Mouse (Mus musculus) liver, embryonic 16.5 days (tissue): ENCODE data around the gene Hoxb2. TPM values are rescaled to one million over a fixed set of nuclear protein-coding genes. Genes with fewer than 3 reads are reported as not detected.
A peak's percentile ranks its signal among the peaks of the same experiment; 100 is the strongest.

Experiments
- ATAC-seq: fragments of 200-750 bp; cut with Nextera tagmentation; 2 replicates; pipeline ENCODE4 v1.8.0; 2017; ENCODE audit warnings: low read depth, mild to moderate bottlenecking, moderate number of reproducible peaks, moderate library complexity
- H3K27ac ChIP-seq: fragments of 300-500 bp; sonication (generic); 2 replicates; pipeline ENCODE4 v1.5.1; 2014; ENCODE audit warnings: mild to moderate bottlenecking, low read length
- H3K27me3 ChIP-seq: fragments of 300-500 bp; sonication (generic); 2 replicates; pipeline ENCODE4 v1.6.1; 2014; ENCODE audit warnings: low read depth, low read length, mixed read lengths; ENCODE audit not compliant: control insufficient read depth, insufficient read depth
- H3K36me3 ChIP-seq: fragments of 300-500 bp; sonication (generic); 2 replicates; pipeline ENCODE4 v1.6.1; 2014; ENCODE audit warnings: mild to moderate bottlenecking; ENCODE audit not compliant: control insufficient read depth, insufficient read depth
- H3K4me1 ChIP-seq: fragments of 300-500 bp; sonication (generic); 2 replicates; pipeline ENCODE4 v1.6.1; 2014; ENCODE audit warnings: low read depth, low read length, mixed read lengths; ENCODE audit not compliant: control insufficient read depth
- H3K4me2 ChIP-seq: fragments of 300-500 bp; sonication (generic); 2 replicates; pipeline ENCODE4 v1.6.1; 2014; ENCODE audit warnings: low read depth, low read length, mixed read lengths
- H3K4me3 ChIP-seq: fragments of 300-500 bp; sonication (generic); 2 replicates; pipeline ENCODE4 v1.5.1; 2014; ENCODE audit warnings: low read depth, mild to moderate bottlenecking, low read length
- H3K9ac ChIP-seq: fragments of 300-500 bp; sonication (generic); 2 replicates; pipeline ENCODE4 v1.6.1; 2014; ENCODE audit warnings: low read depth, low read length
- H3K9me3 ChIP-seq: fragments of 300-500 bp; sonication (generic); replicated peaks from 2 replicates; pipeline ENCODE4 v1.6.1; 2016; ENCODE audit warnings: low read length; ENCODE audit not compliant: control insufficient read depth
- WGBS: fragments of 180-500 bp; shearing (Covaris S2); extraction: QIAGEN DNeasy Blood & Tissue Kit; methylation state at CpG from one replicate; pipeline ENCODE4 v1.1.7; 2014; ENCODE audit not compliant: insufficient replicate concordance; 5-methylcytosine and 5-hydroxymethylcytosine counted together
- polyA plus RNA-seq: library from polyadenylated mRNA; unstranded; fragments of >200 nt; fragmentation: Nextera tagmentation; extraction: Ambion mirVana; gene quantifications from 2 replicates; pipeline ENCODE4 v1.2.1, GENCODE M21; 2015

The Hoxb2 gene
- polyA plus RNA-seq, 1 experiment from 2014 or later: 0.90 TPM

DNA sequence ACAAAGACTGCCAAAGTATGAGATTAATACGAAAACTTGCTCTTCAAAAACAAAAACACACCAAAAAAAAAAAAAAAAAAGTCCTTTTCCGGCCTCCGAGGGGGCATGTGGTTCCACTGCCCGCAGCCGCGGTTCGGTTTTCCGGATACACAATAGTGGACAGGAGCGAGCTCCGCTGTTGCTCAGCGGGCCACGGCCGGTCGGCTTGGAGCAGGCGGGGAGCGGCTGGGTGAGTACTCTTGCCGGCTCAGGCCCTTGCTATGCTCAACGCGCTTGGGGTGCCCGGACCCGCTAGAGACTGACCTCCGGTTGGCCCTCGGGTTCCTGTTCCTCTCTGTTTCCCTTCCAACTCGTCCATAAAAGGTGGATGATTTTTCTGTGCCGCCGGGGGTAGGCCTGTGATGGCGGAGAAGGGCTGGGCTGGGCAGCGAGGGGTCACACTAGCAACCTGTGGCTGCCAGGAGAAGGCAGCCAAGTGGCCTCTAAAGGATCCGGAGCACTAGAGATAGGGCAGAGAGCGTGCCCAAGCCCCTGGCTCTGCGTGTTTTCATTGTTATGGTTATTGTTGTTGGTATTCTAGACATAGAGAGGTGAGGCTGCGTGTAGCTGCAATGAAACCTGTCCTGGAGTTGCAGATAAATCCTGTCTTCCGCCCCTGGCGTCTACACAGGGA, 35.5 kb upstream of the Hoxb2 start:
- 3% methylated on average over 34 of the region's 34 CpGs for WGBS
- Histone ChIP-seq H3K4me2 (peak overlapping the region; percentile 23), H3K27ac (peak overlapping the region; percentile 22; the same call in 1 of the 2 replicates), H3K9me3 (no peaks in the 10 kb centered on the region), H3K27me3 (peaks cover 98% of the 10 kb centered on the region), H3K4me1 (no peaks in the 10 kb centered on the region), H3K9ac (no peak overlapping the region), H3K36me3 (no peaks in the 10 kb centered on the region), H3K4me3 (peak overlapping the region; percentile 26)
- no peak for ATAC-seq

DNA sequence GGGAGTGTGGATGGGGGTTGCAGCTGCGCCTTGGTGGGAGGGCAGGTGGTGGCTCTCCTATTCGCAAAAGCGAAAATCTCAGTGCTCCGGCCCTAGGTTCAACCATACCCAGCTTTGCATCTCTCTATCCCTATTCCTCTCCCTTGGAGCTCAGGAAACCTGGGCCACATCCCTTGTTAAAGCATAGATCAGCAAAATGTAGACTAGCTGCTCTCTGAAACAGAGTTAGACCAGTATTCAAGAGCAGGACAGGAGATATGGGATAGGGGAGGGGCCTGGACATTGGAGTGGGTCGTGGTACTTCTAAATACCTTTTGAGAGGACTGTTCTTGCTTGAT, 35.0 kb upstream of the Hoxb2 start:
- Histone ChIP-seq H3K27me3 (peaks cover 98% of the 10 kb centered on the region), H3K4me2 (peak overlapping the region; percentile 23; the same call in 1 of the 2 replicates)

DNA sequence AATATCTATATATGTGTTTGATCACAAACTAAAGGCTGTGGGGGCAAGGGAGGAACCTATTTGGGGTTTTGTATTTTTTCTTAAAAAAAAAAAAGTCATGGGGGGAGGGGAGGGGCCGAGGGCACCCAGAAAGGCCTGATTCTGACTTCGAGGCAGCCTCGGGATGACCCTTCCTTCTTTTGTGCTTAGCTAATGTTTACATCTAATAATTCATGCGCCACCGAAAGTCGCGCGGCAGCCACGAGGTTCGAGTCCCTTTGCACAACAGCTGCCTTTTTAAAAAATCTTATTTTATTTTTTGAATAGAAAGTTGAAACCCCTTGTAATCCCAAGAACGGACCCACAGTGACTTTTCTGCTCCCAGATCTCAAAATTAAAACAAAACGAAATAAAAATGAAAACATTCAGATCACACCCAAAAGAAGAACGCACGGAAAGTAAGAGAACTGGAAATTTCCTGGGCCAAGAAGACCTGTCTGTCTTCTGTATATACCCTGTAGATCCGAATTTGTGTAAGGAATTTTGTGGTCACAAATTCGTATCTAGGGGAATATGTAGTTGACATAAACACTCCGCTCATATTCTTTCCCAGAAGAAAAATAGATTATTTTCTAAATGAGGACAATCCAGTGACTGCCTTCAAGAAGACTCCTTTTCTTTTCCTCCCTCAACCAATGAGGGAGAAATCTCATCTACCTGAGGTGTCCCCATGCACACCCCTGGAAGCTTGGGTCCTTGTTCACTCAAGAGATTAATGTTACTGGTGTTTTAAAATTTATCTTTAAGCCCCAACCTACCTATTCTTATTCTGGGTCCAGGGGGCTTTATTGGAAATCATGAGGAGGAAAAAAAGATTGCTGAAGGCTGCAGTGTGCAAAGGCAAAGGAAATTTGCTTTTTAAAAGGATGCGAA, 33.4 kb upstream of the Hoxb2 start:
- H3K9ac ChIP-seq: no peak overlapping the region
- no peaks in the 10 kb centered on the region for H3K9me3 ChIP-seq
- no peak overlapping the region for H3K27ac ChIP-seq
- no peak for ATAC-seq
- no peak overlapping the region for H3K4me3 ChIP-seq
- no peaks in the 10 kb centered on the region for H3K4me1 ChIP-seq
- WGBS: 23% methylated on average over 18 of the region's 18 CpGs
- H3K4me2 ChIP-seq: no peak overlapping the region
- H3K36me3 ChIP-seq: no peaks in the 10 kb centered on the region
- peaks cover 97% of the 10 kb centered on the region for H3K27me3 ChIP-seq

More for the DNA sequence above, 35.0 kb upstream of the Hoxb2 start:
- Histone ChIP-seq H3K9ac (no peak overlapping the region), H3K27ac (no peak overlapping the region), H3K9me3 (no peaks in the 10 kb centered on the region), H3K36me3 (no peaks in the 10 kb centered on the region), H3K4me1 (no peaks in the 10 kb centered on the region), H3K4me3 (0 out of 2 replicates have a peak overlapping the region, but pooled peaks have one; percentile 17)
- WGBS: 33% methylated on average over 5 of the region's 5 CpGs
- ATAC-seq: no peak

DNA sequence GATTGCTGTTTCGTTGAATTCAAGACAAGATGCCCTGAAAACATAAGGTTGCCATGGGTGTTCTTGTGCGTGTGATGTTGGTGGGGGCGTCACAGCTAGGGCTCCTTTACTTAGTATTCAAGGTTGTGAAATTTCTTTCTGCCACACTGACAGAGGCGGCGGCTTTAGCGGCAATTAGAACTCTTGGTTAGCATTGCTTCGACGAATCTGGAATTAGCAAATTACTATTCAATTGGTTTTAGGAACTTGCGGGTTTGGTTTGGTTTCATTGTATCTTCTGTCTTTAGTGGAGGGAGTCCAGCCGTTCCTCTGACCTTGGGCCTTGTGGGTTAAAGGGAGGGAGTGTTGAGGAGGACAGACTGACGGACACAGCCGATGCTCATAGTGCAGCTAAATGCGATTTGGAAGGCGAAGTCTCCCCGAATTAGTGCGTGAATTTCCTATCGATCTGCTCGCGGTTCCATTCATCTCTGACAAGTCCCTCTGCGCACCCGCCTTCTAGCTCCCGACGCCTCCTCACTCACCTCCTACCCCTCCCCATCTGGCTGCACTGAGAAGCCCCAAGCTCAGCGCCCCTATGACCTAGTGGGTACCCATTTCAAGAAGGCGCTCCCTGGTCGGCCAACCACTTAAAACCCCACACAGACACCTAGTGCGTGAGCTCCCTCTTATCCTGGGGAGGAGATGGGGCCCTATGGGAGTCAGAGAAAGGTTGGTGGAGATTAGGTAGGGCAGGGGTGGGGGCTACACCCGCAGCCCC, 32.5 kb upstream of the Hoxb2 start, which contains the start of gene Hoxb4:
Gene Hoxb4 (plus strand): TSS at position 660 of the 760 bp plus-strand sequence.
- H3K9ac ChIP-seq: peak within 1 kb of the TSS; percentile 50; the same call in 1 of the 2 replicates
- H3K9me3 ChIP-seq: no peaks in the 10 kb centered on the region
- no peaks in the 10 kb centered on the region for H3K36me3 ChIP-seq
- peaks cover 95% of the 10 kb centered on the region for H3K27me3 ChIP-seq
- ATAC-seq: no peak
- WGBS: 6% methylated on average over 28 of the region's 28 CpGs
- H3K4me3 ChIP-seq: peak within 1 kb of the TSS; percentile 47
- H3K4me1 ChIP-seq: no peaks in the 10 kb centered on the region
- peak within 1 kb of the TSS; percentile 51 for H3K4me2 ChIP-seq
- peak within 1 kb of the TSS; percentile 48 for H3K27ac ChIP-seq

DNA sequence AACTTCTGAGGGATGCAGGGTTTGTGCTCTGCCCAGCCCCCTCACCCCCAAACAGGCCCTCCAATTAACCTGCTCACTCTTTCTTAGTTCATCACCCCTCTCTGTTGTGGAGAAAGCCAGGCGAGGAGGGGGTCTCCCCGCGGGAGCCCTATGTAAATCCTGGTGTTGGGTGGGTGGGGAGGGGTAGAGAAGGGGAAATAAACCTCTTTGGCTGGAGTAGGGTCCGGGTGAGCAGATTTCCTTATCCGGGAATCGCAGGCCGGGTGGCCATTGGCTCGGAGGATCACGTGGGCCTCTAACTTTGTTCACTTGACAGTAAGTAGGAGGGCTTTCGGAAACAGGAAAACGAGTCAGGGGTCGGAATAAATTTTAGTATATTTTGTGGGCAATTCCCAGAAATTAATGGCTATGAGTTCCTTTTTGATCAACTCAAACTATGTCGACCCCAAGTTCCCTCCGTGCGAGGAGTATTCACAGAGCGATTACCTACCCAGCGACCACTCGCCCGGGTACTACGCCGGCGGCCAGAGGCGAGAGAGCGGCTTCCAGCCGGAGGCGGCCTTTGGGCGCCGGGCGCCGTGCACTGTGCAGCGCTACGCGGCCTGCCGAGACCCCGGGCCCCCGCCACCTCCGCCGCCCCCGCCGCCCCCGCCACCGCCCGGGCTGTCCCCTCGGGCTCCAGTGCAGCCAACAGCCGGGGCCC, 31.8 kb upstream of the Hoxb2 start:
- H3K27ac ChIP-seq: peak overlapping the region; percentile 48
- ATAC-seq: no peak
- H3K9ac ChIP-seq: peak overlapping the region; percentile 50; the same call in 1 of the 2 replicates
- no peaks in the 10 kb centered on the region for H3K4me1 ChIP-seq
- peak overlapping the region; percentile 51 for H3K4me2 ChIP-seq
- peaks cover 95% of the 10 kb centered on the region for H3K27me3 ChIP-seq
- H3K9me3 ChIP-seq: no peaks in the 10 kb centered on the region
- under 1% methylated on average over 33 of the region's 45 CpGs for whole genome bisulfite sequencing
- H3K4me3 ChIP-seq: peak overlapping the region; percentile 47
- H3K36me3 ChIP-seq: no peaks in the 10 kb centered on the region

DNA sequence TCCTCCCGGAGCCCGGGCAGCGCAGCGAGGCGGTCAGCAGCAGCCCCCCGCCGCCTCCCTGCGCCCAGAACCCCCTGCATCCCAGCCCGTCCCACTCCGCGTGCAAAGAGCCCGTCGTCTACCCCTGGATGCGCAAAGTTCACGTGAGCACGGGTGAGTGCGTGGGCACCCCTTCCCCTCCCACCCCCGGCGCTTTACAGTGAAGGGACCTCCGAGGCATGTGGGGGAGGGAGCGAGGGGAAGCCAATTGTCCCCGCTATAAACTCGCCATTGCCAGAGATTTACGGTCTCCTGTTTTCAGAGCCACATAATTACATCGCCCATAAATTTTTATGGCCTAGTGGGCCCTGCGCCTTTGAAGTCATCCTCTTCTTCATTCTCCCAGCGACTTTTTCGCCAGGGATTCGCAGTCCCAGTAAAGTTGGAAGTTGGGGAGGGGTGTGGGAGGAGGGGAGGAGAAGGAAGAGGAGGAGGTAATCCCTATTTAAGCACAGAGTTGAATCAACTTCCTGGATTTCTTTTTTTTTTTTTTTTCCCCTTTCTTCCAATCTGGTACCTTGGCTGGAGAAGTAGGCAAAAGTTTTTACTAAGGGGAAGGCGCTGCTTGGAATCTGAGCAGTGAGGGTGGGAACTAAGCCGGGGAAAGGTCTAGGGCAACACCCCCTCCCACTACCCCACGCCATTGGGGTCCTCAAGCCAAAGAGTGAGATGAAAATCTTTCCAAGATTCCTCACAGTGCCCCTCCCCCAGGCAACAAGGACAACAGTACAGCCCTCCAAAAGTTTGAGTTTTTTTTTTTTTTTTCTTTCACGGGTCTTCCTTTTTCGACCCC, 31.0 kb upstream of the Hoxb2 start:
- no peak for ATAC-seq
- peak overlapping the region; percentile 47 for H3K4me3 ChIP-seq
- H3K4me2 ChIP-seq: peak overlapping the region; percentile 51
- peak overlapping the region; percentile 48 for H3K27ac ChIP-seq
- WGBS: 1% methylated on average over 31 of the region's 34 CpGs
- no peaks in the 10 kb centered on the region for H3K36me3 ChIP-seq
- no peaks in the 10 kb centered on the region for H3K4me1 ChIP-seq
- peaks cover 95% of the 10 kb centered on the region for H3K27me3 ChIP-seq
- H3K9ac ChIP-seq: peak overlapping the region; percentile 50; the same call in 1 of the 2 replicates
- no peaks in the 10 kb centered on the region for H3K9me3 ChIP-seq

DNA sequence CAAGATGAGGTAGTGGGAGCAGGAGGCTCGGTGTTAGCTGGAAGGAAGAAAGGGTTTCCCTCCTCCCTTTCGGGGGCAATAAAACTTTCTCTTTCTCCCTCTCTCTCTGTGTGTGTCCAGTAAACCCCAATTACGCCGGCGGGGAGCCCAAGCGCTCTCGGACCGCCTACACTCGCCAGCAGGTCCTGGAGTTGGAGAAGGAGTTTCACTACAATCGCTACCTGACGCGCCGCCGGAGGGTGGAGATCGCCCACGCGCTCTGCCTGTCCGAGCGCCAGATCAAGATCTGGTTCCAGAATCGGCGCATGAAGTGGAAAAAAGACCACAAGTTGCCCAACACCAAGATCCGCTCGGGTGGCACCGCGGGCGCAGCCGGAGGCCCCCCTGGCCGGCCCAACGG, 30.4 kb upstream of the Hoxb2 start:
- under 1% methylated on average over 29 of the region's 29 CpGs for WGBS
- Histone ChIP-seq H3K4me1 (no peaks in the 10 kb centered on the region), H3K4me3 (peak overlapping the region; percentile 13), H3K36me3 (no peaks in the 10 kb centered on the region), H3K27me3 (peaks cover 91% of the 10 kb centered on the region), H3K27ac (peak overlapping the region; percentile 10; the same call in 1 of the 2 replicates), H3K9ac (no peak overlapping the region), H3K4me2 (peak overlapping the region; percentile 51), H3K9me3 (no peaks in the 10 kb centered on the region)
- no peak for ATAC-seq
